Mouse (Mus musculus) central nervous system, embryonic 18 days (tissue): Measurements from ENCODE around the gene Nbas. TPM values are rescaled to one million over a fixed set of nuclear protein-coding genes. Genes with fewer than 3 reads are reported as not detected.

Source experiments
- polyA plus RNA-seq: library from polyadenylated mRNA; depleted of rRNA; stranded (reverse); fragments of >200 nt; gene quantifications from 2 replicates; pipeline ENCODE4 v1.2.3, GENCODE M21; 2012; rRNA removed

The Nbas gene
- polyA plus RNA-seq: 19.9 and 21.8 TPM in 2 replicates

DNA sequence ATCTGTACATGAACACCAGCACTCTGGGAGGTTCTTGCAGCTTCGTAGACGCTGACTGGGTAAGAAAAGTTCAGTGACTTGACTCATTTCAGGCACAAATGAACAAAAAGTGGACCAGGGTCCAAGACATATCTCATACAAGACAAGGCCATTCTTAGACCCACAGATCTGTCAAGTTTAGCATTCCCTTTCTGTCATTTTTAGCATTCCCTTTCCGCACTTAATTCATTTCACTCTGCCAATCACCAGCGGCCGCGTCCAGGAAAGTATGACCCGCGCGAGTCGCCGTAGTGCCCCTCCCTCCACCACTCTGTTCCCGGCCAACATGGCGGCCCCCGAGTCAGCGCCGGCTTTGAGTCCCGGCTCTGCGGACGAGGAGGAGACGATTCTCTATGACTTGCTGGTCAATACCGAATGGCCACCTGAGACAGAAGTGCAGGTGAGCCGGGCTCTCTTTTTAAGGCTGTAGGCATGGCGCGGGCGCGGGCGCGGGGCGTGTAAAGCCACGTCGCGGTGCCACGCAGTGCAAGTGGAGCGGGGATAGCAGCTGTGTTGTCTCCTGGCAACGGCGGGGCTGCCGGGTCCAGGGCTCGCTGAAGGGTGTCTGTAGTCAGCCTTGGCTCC lies at the start of gene Nbas:
Gene Nbas, plus strand, starts transcription at position 308 of the 624 bp plus-strand sequence.

GRCm38 (mm10) chr12:13248691-13249572 lies 20.0 kb upstream of the Nbas start, which contains the start of gene Ddx1:
Ddx1 (minus strand) TSS chr12:13249213.

Other genes with a start within 250 kb of the Nbas start
- gene Ddx1, start 19.9 kb upstream of the Nbas start, polyA plus RNA-seq: 70.1 and 76.7 TPM in 2 replicates